Mouse (Mus musculus): ENCODE data around the gene Arih2.
A peak's percentile ranks its signal among the peaks of the same experiment; 100 is the strongest.
"Not testable (repeated sequence)": the region's sequence is repeated elsewhere in the genome, so short reads cannot be mapped to it uniquely, and the experiment has no call there.

Gene Arih2

GRCm38 (mm10) chr9:108649561-108650440 is 615 bp upstream of the Arih2 start:
- DNase-seq: no peak

GRCm38 (mm10) chr9:108648166-108648565 is 1.0 kb downstream of the Arih2 start:
- peak; percentile 21 for DNase-seq

- DNase-seq: no peak
Measured at GRCm38 (mm10) chr9:108639825-108640224, 9.4 kb downstream of the Arih2 start.

GRCm38 (mm10) chr9:108635415-108635814 is 13.8 kb downstream of the Arih2 start:
- DNase-seq: no peak

GRCm38 (mm10) chr9:108633846-108634245 is 15.3 kb downstream of the Arih2 start:
- no peak for DNase-seq

GRCm38 (mm10) chr9:108632375-108632774 is 16.8 kb downstream of the Arih2 start:
- DNase-seq: no peak

- DNase-seq: no peak
Measured at GRCm38 (mm10) chr9:108631631-108632256, 17.4 kb downstream of the Arih2 start.

- no peak for DNase-seq
Measured at GRCm38 (mm10) chr9:108630683-108631082, 18.5 kb downstream of the Arih2 start.

- DNase-seq: no peak
Measured at GRCm38 (mm10) chr9:108628141-108628540, 21.0 kb downstream of the Arih2 start.

GRCm38 (mm10) chr9:108626498-108626897 is 22.7 kb downstream of the Arih2 start:
- DNase-seq: no peak

GRCm38 (mm10) chr9:108617301-108617700 is 31.9 kb downstream of the Arih2 start:
- no peak for DNase-seq

- no peak for DNase-seq
Measured at GRCm38 (mm10) chr9:108611488-108611887, 37.7 kb downstream of the Arih2 start.

GRCm38 (mm10) chr9:108608889-108609288 is 40.3 kb downstream of the Arih2 start:
- DNase-seq: no peak

- not testable (repeated sequence) for DNase-seq
Measured at GRCm38 (mm10) chr9:108607929-108608328, 41.3 kb downstream of the Arih2 start.

- no peak for DNase-seq
Measured at GRCm38 (mm10) chr9:108601986-108602385, 47.2 kb downstream of the Arih2 start.

GRCm38 (mm10) chr9:108600011-108600410 is 49.2 kb downstream of the Arih2 start:
- no peak for DNase-seq

- DNase-seq: no peak
Measured at GRCm38 (mm10) chr9:108599021-108599566, 50.1 kb downstream of the Arih2 start.

- peak; percentile 78 for DNase-seq
Measured at GRCm38 (mm10) chr9:108596998-108597764, 52.0 kb downstream of the Arih2 start, which contains the start of gene P4htm. Gene P4htm, minus strand, starts transcription at chr9:108597667.

- DNase-seq: no peak
Measured at GRCm38 (mm10) chr9:108594354-108594753, 54.8 kb downstream of the Arih2 start.

- DNase-seq: no peak
Measured at GRCm38 (mm10) chr9:108591462-108591861, 57.7 kb downstream of the Arih2 start.

- peak; percentile 52 for DNase-seq
Measured at GRCm38 (mm10) chr9:108589229-108589628, 60.0 kb downstream of the Arih2 start.

- DNase-seq: no peak
Measured at GRCm38 (mm10) chr9:108587571-108588180, 61.5 kb downstream of the Arih2 start.

- no peak for DNase-seq
Measured at GRCm38 (mm10) chr9:108579344-108579690, 69.9 kb downstream of the Arih2 start.
